Mouse (Mus musculus) embryonic fibroblast, embryonic 13.5 days (primary cell): ENCODE measurements at regions not wholly inside any gene's neighbourhood (a gene's known extent, or its start where the extent isn't known, plus 50 kb on each side); places are given as distances from the start of the nearest gene placed in this dataset.

Source experiments
- CTCF ChIP-seq: IDR thresholded peaks from 2 replicates; pipeline ENCODE4 v1.5.1; 2011; ENCODE audit warnings: mild to moderate bottlenecking, control low read depth, low read length, moderate library complexity, borderline replicate concordance; ENCODE audit not compliant: insufficient read depth
- POLR2A ChIP-seq: IDR thresholded peaks from 2 replicates; pipeline ENCODE4 v1.6.1; 2011; ENCODE audit warnings: low read depth, mild to moderate bottlenecking, control low read depth, low read length, moderate library complexity

- TF ChIP-seq POLR2A (no peak), CTCF (no peak)
Measured at GRCm38 (mm10) chr13:111055817-111056216, 199.0 kb upstream of the Actbl2 start.
